Mouse (Mus musculus) layer of hippocampus, adult 18-20 months (tissue): ENCODE measurements at regions not wholly inside any gene's neighbourhood (a gene's known extent, or its start where the extent isn't known, plus 50 kb on each side); places are given as distances from the start of the nearest gene placed in this dataset.
A peak's percentile ranks its signal among the peaks of the same experiment; 100 is the strongest.

Source experiments
- DNase-seq, 2 experiments: peaks; one replicate each; pipeline ENCODE4 v3.0.0; 2022; ENCODE audit warnings: low spot score in 2 of 2

DNA sequence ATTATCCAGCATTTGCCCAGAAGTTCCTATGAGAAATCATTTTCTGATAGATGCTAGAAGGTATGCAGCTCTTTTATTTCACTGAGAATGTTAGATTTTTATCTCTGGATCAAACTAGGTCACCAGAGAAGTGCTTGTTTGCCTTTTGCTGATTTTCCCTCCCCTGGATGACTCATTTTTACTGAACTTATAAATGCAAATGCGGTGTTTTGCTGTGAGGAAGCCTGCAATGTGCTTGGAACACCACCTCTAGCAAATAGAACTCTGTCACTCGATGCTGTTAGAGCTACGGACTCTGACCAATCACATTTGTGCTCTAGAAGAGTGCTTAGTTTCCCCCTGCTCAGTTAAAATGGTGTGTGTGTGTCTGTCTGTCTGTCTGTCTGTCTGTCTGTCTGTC, 257.2 kb downstream of the Fzd1 start:
- no peak for DNase-seq

DNA sequence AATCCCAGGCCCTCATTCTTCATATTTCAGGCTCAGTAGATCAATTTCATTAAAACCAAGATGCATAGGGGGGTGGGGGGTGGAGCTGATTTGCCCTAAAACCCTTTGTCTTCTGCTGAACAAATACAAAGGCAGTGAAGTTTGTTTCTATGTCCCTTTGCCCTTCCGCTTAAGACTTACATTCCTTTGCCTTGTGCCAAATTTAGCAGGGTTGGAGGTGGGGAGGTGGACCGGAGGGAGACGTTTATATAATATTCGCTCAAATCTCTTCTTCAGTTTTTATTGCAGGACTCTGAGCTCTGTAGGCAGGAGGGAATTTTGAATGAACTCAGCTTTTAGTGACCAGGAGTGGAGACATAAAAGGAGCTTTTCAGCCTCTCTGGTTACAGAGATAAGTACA, 258.8 kb downstream of the Fzd1 start:
- no peak for DNase-seq

DNA sequence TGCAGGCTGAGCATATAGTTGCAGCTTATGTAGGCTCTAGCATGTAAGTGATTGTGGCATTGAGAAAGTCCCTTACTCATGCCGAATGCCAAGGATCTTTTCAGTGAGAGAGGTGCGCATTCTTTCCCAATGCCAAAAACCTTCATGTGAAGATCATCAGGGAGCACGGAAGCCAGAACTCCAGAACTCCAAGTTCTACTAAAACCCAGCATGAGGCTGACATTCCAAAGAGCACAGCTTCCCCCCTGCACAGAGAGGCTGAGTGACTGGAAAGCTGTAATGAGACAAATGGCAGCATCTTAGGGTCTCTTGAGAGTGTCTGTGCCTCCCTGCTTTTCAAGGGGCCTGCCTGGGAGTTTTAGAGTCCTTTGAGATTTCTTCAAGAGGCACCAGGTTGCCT, 259.4 kb downstream of the Fzd1 start:
- no peak for DNase-seq

DNA sequence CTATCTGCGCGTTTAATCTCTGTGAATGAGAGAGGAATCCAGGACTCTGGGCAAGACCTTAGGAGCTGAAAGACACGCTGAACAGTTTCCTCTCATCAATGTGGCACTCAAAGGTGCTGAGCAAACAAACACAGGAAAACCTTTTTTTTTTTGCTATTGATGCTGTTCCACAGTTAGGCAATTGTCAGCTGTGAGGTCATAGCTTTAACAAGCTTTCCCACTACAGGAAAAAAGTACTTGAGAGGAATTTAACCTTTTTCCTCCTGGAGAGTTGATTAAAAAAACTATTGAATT, 261.0 kb downstream of the Fzd1 start:
- DNase-seq: no peak

DNA sequence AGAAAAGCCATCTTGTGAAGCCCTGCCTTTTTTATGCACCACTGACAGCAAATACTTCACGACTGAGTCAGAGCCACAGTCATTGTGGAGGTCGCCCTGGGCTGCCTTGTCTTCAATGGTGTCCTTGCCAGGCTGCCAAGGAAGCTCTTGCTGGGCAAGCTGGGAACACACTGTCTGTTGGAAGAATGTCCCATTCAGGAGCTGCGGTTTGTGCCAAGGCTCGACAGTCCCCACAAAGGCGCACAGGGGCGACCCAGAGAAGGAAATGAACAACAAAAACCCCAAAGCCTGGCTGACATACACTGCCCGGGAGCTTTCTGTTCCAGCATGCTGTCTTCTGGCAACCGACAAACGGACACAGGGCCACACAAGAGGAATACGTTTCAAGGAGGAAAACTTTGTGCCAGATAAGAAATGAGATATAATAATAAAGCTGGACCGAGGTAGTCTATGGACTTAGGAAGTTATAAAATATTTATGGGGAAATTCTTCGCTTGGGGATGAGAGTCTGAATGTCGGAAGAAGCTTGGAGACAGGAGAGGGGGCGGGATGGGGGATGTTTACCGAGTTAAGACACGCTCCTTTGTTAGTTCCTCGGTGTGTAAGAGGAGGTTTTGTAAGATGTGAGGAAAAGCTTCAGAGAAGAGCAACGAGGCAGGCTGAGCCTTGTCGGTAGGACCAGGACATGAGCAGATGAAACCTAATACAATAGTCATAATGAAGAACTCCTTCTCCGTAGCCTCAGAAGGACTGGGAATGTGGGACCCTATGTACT, 261.5 kb downstream of the Fzd1 start:
- DNase-seq: peak; percentile 6 to 60

DNA sequence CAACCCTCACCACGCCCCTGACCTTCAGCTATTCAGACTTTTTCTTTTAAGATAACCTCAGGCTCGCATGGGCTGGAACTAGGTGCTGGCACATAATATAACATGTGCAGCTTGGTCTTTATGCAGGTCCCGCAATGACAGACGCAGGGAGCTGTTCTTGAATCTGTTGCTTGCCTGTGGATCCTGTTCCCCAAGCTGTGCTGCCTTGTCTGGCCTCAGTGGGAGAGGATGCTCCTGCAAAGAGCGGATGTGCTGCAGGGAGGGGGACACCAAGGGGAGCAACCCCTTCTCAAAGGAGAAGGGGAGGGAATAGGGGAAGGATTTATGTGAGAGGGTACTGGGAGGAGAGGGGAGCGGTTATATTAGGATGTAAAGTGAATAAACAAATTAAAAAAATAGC, 262.4 kb downstream of the Fzd1 start:
- DNase-seq: no peak

DNA sequence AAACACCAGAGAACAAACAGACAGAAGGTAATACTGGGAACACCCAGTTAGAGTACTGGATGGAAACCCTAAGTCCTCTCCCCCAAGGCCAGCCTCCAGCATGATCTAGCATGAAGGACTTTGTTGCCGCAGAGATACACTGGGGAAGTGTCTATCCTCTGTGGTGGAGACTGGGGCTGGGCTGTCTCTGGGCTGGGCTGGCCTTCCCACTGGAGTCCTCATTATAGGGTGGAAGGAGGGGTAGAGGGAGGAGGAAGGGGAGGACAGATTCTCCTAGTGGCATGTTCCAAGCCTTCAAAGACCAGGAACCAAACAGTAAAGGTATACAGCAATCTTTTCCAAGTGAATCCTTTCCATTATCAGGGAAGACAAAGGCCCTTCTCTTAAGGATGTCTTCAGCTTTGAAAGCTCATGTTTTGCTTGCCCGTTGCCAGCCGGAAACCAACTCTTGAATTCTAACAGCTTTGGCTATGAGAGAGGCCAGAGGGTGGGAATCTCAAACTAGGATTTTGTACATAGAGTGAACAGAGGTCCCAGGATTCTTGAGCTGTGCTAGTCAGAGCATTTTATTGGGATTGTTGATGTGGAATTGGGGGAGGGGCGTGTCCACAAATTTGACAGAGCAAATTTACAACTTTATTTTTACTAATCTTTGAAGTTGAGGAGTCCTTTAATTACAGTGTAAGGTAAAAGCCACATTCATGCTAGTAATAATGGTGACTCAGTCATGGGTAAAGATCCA, 271.3 kb downstream of the Fzd1 start:
- DNase-seq: no peak

DNA sequence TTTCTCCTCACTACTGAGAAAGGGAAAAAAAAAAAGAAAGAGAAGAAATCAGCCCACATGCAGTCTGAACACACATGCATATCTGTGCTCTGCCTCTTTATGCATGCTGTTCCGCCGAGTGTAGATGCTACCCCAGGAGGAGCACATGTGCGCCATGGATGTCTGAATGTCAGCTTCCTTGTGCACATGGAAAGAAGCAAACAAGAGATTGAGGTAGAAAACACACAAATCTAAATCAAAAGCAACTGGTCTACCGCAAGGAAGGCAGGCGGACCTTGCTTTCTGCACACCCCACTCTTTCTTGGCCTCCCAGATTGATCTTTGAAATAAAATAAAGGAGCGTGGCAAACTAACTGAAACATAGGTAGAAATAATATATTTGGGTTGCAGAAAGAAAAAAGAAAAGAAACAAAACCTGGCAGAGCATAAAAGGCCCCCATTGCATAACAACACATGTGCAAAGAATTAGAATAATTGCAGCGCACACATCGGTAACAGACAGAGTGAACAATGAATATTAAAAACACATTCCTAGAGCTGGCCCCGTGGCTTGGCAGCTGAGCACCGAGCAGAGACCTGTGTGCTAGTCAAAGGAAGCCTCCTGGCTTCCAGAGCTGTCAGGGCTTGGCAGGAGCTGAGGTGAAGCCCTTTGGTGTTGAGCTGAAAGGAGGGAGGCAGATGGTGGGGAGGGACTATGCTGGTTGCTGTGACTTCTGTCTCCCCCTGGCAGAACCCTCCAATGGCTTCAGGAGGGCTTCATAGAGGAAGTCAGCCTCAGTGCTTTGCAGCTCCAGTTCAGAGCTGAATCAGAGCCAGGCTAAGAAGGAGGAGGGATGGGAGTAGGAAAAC, 272.1 kb downstream of the Fzd1 start:
- DNase-seq: peak; percentile 28 to 64

DNA sequence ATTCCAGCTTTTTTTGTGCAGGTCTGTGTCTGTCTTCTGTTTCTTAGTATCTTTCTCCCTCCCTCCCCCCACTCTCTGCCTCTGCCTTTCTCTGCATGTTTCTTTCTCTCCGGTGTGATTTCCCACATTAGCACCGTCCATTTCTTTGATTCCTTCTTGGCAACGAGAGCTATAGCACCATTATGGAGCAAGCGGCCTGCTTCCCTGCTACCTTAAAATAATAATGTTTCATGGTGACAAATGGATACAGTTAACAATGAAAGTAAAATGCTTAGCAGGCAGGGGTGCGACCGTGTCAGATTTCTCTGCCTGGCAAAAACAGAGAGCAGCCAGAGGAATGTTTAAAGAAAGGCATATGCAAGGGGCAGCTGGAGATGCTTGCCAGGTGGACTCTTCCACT, 273.1 kb downstream of the Fzd1 start:
- DNase-seq: peak in 1 of 2 experiments; percentile 8

DNA sequence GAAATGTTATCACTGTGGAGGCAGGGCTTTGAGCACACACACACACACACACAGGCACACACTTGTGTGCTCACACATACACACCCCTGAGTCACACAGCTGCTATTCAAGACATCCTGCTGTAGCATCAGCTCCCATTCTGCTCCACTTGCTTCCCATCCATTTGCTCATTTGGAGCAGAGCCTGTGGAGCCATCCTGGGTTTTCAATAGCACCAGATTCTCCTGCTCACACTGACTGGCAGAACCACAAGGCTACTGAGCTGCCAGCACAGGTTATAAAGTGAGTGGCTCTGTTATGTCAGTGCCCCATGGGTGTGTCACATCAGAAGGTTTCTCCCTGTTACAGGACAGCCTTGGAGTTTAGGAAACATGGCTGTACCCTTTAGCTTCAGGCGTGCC, 273.7 kb downstream of the Fzd1 start:
- DNase-seq: peak in 1 of 2 experiments; percentile 25

DNA sequence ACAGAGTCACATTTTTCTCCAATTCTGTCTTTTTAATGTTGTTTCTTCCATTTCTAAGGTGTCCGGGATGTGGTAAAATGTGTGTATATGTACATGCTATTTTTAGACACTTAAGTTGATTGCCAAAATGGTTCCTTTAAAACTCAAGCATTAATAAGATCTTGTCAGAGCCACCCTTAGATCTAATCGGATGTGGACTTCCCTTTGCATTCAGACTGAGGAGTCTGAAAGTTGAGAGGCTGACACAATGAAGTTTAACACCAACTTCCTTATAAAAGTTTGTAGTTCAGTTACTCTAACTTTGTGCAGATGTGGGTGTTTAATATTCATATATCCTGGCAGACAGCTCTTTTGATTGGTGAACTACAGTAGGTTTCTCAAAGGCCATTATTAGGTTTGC, 282.1 kb downstream of the Mterf1b start:
- DNase-seq: no peak
